Mouse (Mus musculus) embryonic facial prominence, embryonic 10.5 days (tissue): ENCODE data around the gene Spata3. TPM values are rescaled to one million over a fixed set of nuclear protein-coding genes. Genes with fewer than 3 reads are reported as not detected.
"Not testable (repeated sequence)": the region's sequence is repeated elsewhere in the genome, so short reads cannot be mapped to it uniquely, and the experiment has no call there.

Experiments used
- DNase-seq: peaks from one replicate; pipeline ENCODE4 v3.0.0-alpha.2; 2017; ENCODE audit warnings: low spot score
- H3K27ac ChIP-seq: fragments of 300-500 bp; sonication (generic); replicated peaks from 2 replicates; pipeline ENCODE4 v1.5.1; 2016; ENCODE audit warnings: mild to moderate bottlenecking
- H3K27me3 ChIP-seq: fragments of 300-500 bp; sonication (generic); replicated peaks from 2 replicates; pipeline ENCODE4 v1.6.1; 2016; ENCODE audit warnings: low read depth, mild to moderate bottlenecking; ENCODE audit not compliant: poor library complexity, severe bottlenecking
- H3K36me3 ChIP-seq: fragments of 300-500 bp; sonication (generic); replicated peaks from 2 replicates; pipeline ENCODE4 v1.6.1; 2016; ENCODE audit warnings: mild to moderate bottlenecking, moderate library complexity
- H3K4me1 ChIP-seq: fragments of 300-500 bp; sonication (generic); 2 replicates; pipeline ENCODE4 v1.6.1; 2016
- H3K4me3 ChIP-seq: fragments of 300-500 bp; sonication (generic); 2 replicates; pipeline ENCODE4 v1.5.1; 2016; ENCODE audit warnings: mild to moderate bottlenecking, moderate library complexity
- H3K9me3 ChIP-seq: fragments of 300-500 bp; sonication (generic); 2 replicates; pipeline ENCODE4 v1.6.1; 2016; ENCODE audit warnings: mild to moderate bottlenecking
- WGBS: fragments of 180-500 bp; shearing (Covaris S2); methylation state at CpG from one replicate; pipeline ENCODE4 v1.1.7; 2016; 5-methylcytosine and 5-hydroxymethylcytosine counted together
- polyA plus RNA-seq: library from polyadenylated mRNA; unstranded; fragments of >200 nt; fragmentation: Nextera tagmentation; extraction: Ambion mirVana; gene quantifications from 2 replicates; pipeline ENCODE4 v1.2.1, GENCODE M21; 2016

Spata3 gene
- not detected in 2 replicates for polyA plus RNA-seq

- H3K27me3 ChIP-seq = peaks cover 55% of the 10 kb centered on the region
- peaks cover 3% of the 10 kb centered on the region; the same call in 1 of the 2 replicates for H3K9me3 ChIP-seq
- no peak within 1 kb of the TSS for H3K4me3 ChIP-seq
- no peaks in the 10 kb centered on the region for H3K36me3 ChIP-seq
- peaks cover 12% of the 10 kb centered on the region; the same call in 1 of the 2 replicates for H3K4me1 ChIP-seq
- WGBS = 91% methylated on average over 8 of the region's 8 CpGs
- no peak within 1 kb of the TSS for H3K27ac ChIP-seq
- DNase-seq = no peak
Observed at GRCm38 (mm10) chr1:86016516-86016915, at the start of gene Spata3. TSS of gene Spata3 (plus strand) at chr1:86016816.

- WGBS = 76% methylated on average over 1 of the region's 1 CpGs
- H3K27ac ChIP-seq = no peak overlapping the region
Observed at GRCm38 (mm10) chr1:85969081-85969480, 47.5 kb upstream of the Spata3 start.

GRCm38 (mm10) chr1:85969519-85969918 is 47.1 kb upstream of the Spata3 start:
- WGBS = 87% methylated on average over 1 of the region's 1 CpGs

More at GRCm38 (mm10) chr1:85969081-85969480, 47.5 kb upstream of the Spata3 start:
- Histone ChIP-seq H3K4me1 (no peaks in the 10 kb centered on the region), H3K36me3 (no peaks in the 10 kb centered on the region), H3K4me3 (no peak overlapping the region), H3K27me3 (no peaks in the 10 kb centered on the region), H3K9me3 (no peaks in the 10 kb centered on the region)
- DNase-seq = no peak

GRCm38 (mm10) chr1:85971070-85971469 is 45.5 kb upstream of the Spata3 start:
- Histone ChIP-seq H3K27me3 (no peaks in the 10 kb centered on the region), H3K27ac (no peak overlapping the region), H3K4me1 (no peaks in the 10 kb centered on the region), H3K4me3 (no peak overlapping the region), H3K9me3 (no peaks in the 10 kb centered on the region), H3K36me3 (no peaks in the 10 kb centered on the region)
- no peak for DNase-seq
- 86% methylated on average over 3 of the region's 3 CpGs for WGBS

More at GRCm38 (mm10) chr1:85969519-85969918, 47.1 kb upstream of the Spata3 start:
- Histone ChIP-seq H3K27me3 (no peaks in the 10 kb centered on the region), H3K36me3 (no peaks in the 10 kb centered on the region), H3K4me1 (no peaks in the 10 kb centered on the region), H3K9me3 (no peaks in the 10 kb centered on the region), H3K4me3 (no peak overlapping the region), H3K27ac (no peak overlapping the region)
- no peak for DNase-seq

- no peaks in the 10 kb centered on the region for H3K27me3 ChIP-seq
- no peak overlapping the region for H3K4me3 ChIP-seq
- H3K27ac ChIP-seq = no peak overlapping the region
- 68% methylated on average over 3 of the region's 3 CpGs for WGBS
- H3K9me3 ChIP-seq = no peaks in the 10 kb centered on the region
- no peaks in the 10 kb centered on the region for H3K36me3 ChIP-seq
- DNase-seq = no peak
- no peaks in the 10 kb centered on the region for H3K4me1 ChIP-seq
Observed at GRCm38 (mm10) chr1:85972341-85972740, 44.3 kb upstream of the Spata3 start.

- no peak for DNase-seq
- no peaks in the 10 kb centered on the region for H3K4me1 ChIP-seq
- no peaks in the 10 kb centered on the region for H3K36me3 ChIP-seq
- no peaks in the 10 kb centered on the region for H3K9me3 ChIP-seq
- no peak overlapping the region for H3K27ac ChIP-seq
- 86% methylated on average over 2 of the region's 2 CpGs for WGBS
- no peak overlapping the region for H3K4me3 ChIP-seq
- H3K27me3 ChIP-seq = no peaks in the 10 kb centered on the region
Observed at GRCm38 (mm10) chr1:85973468-85973877, 43.1 kb upstream of the Spata3 start.

- no peak for DNase-seq
- no peaks in the 10 kb centered on the region for H3K4me1 ChIP-seq
- H3K27ac ChIP-seq = no peak overlapping the region
- no peak overlapping the region for H3K4me3 ChIP-seq
- no peaks in the 10 kb centered on the region for H3K9me3 ChIP-seq
- H3K27me3 ChIP-seq = no peaks in the 10 kb centered on the region
- WGBS = 77% methylated on average over 3 of the region's 3 CpGs
- H3K36me3 ChIP-seq = no peaks in the 10 kb centered on the region
Observed at GRCm38 (mm10) chr1:85977709-85978108, 38.9 kb upstream of the Spata3 start.

GRCm38 (mm10) chr1:85981738-85982357 is 34.8 kb upstream of the Spata3 start:
- Histone ChIP-seq H3K36me3 (no peaks in the 10 kb centered on the region), H3K4me1 (no peaks in the 10 kb centered on the region), H3K9me3 (no peaks in the 10 kb centered on the region), H3K27me3 (no peaks in the 10 kb centered on the region), H3K4me3 (no peak overlapping the region), H3K27ac (no peak overlapping the region)
- 71% methylated on average over 7 of the region's 7 CpGs for WGBS
- DNase-seq = no peak

GRCm38 (mm10) chr1:85985784-85986183 is 30.8 kb upstream of the Spata3 start:
- no peak overlapping the region for H3K4me3 ChIP-seq
- no peaks in the 10 kb centered on the region for H3K9me3 ChIP-seq
- no peak overlapping the region for H3K27ac ChIP-seq
- no peaks in the 10 kb centered on the region for H3K27me3 ChIP-seq
- no peak for DNase-seq
- WGBS = 80% methylated on average over 3 of the region's 3 CpGs
- peaks cover 5% of the 10 kb centered on the region for H3K4me1 ChIP-seq
- H3K36me3 ChIP-seq = no peaks in the 10 kb centered on the region

- Histone ChIP-seq H3K27me3 (no peaks in the 10 kb centered on the region), H3K36me3 (no peaks in the 10 kb centered on the region), H3K4me1 (peaks cover 5% of the 10 kb centered on the region), H3K4me3 (no peak overlapping the region), H3K9me3 (no peaks in the 10 kb centered on the region), H3K27ac (no peak overlapping the region)
- WGBS = 80% methylated on average over 4 of the region's 4 CpGs
- no peak for DNase-seq
Observed at GRCm38 (mm10) chr1:85988351-85988750, 28.3 kb upstream of the Spata3 start.

- H3K4me3 ChIP-seq, DNase-seq, H3K27me3 ChIP-seq, H3K4me1 ChIP-seq, H3K36me3 ChIP-seq, H3K27ac ChIP-seq, H3K9me3 ChIP-seq: not testable (repeated sequence)
- WGBS = 84% methylated on average over 4 of the region's 4 CpGs
Observed at GRCm38 (mm10) chr1:85988882-85989281, 27.7 kb upstream of the Spata3 start.

- Histone ChIP-seq H3K9me3 (0 out of 2 replicates have a peak, but pooled peaks cover 2% of the 10 kb centered on the region), H3K4me1 (peaks cover 4% of the 10 kb centered on the region), H3K27ac (no peak overlapping the region), H3K36me3 (no peaks in the 10 kb centered on the region), H3K27me3 (no peaks in the 10 kb centered on the region), H3K4me3 (no peak overlapping the region)
- WGBS = 83% methylated on average over 9 of the region's 9 CpGs
- DNase-seq = no peak
Observed at GRCm38 (mm10) chr1:85992175-85992574, 24.4 kb upstream of the Spata3 start.

GRCm38 (mm10) chr1:85993541-85993940 is 23.1 kb upstream of the Spata3 start:
- H3K36me3 ChIP-seq = no peaks in the 10 kb centered on the region
- H3K4me1 ChIP-seq = no peaks in the 10 kb centered on the region
- H3K27me3 ChIP-seq = no peaks in the 10 kb centered on the region
- H3K4me3 ChIP-seq = no peak overlapping the region
- no peak overlapping the region for H3K27ac ChIP-seq
- 0 out of 2 replicates have a peak, but pooled peaks cover 2% of the 10 kb centered on the region for H3K9me3 ChIP-seq
- DNase-seq = no peak
- WGBS = 80% methylated on average over 4 of the region's 4 CpGs
